Mouse (Mus musculus) lung, adult 2 months (tissue): ENCODE results near the gene Tbxas1.

Experiments used
- CTCF ChIP-seq: fragments of 200-500 bp; IDR thresholded peaks from 2 replicates; pipeline ENCODE4 v1.5.1; 2011; ENCODE audit warnings: mild to moderate bottlenecking, low read length, control low read depth; ENCODE audit not compliant: insufficient read depth
- POLR2A ChIP-seq: fragments of 200-500 bp; IDR thresholded peaks from 2 replicates; pipeline ENCODE4 v1.6.1; 2011; ENCODE audit warnings: low read depth, mild to moderate bottlenecking, control low read depth, low read length, borderline replicate concordance; ENCODE audit errors: extremely low read depth

GRCm38 (mm10) chr6:38915776-38916175, 40.6 kb downstream of the Tbxas1 start:
- TF ChIP-seq CTCF (no peak), POLR2A (no peak)
